Mouse (Mus musculus) stomach, embryonic 14.5 days (tissue): Measurements from ENCODE around the gene Metrn. TPM values are rescaled to one million over a fixed set of nuclear protein-coding genes. Genes with fewer than 3 reads are reported as not detected.

Experiments used
- ATAC-seq: fragments of 200-750 bp; cut with Nextera tagmentation; 2 replicates; pipeline ENCODE4 v1.8.0; 2017; ENCODE audit warnings: low read depth, moderate TSS enrichment; ENCODE audit not compliant: insufficient number of reproducible peaks, insufficient read depth, low FRiP score
- H3K27ac ChIP-seq: fragments of 300-500 bp; sonication (generic); 2 replicates; pipeline ENCODE4 v1.5.1; 2014; ENCODE audit warnings: mild to moderate bottlenecking, low read length, moderate library complexity, mixed read lengths
- H3K27me3 ChIP-seq: fragments of 300-500 bp; sonication (generic); 2 replicates; pipeline ENCODE4 v1.6.1; 2014; ENCODE audit warnings: low read length, control low read depth, mixed read lengths; ENCODE audit not compliant: control insufficient read depth, insufficient read depth
- H3K36me3 ChIP-seq: fragments of 300-500 bp; sonication (generic); 2 replicates; pipeline ENCODE4 v1.6.1; 2014; ENCODE audit warnings: mild to moderate bottlenecking, control low read depth, low read length, moderate library complexity, mixed read lengths; ENCODE audit not compliant: control insufficient read depth, insufficient read depth
- H3K4me1 ChIP-seq: fragments of 300-500 bp; sonication (generic); 2 replicates; pipeline ENCODE4 v1.6.1; 2014; ENCODE audit warnings: low read length, control low read depth, mixed read lengths; ENCODE audit not compliant: control insufficient read depth, insufficient read depth
- H3K4me2 ChIP-seq: fragments of 300-500 bp; sonication (generic); replicated peaks from 2 replicates; pipeline ENCODE4 v1.6.1; 2014; ENCODE audit warnings: low read depth, low read length, control low read depth
- H3K4me3 ChIP-seq: fragments of 300-500 bp; sonication (generic); 2 replicates; pipeline ENCODE4 v1.5.1; 2014; ENCODE audit warnings: low read depth, low read length, control low read depth
- H3K9ac ChIP-seq: fragments of 300-500 bp; sonication (generic); replicated peaks from 2 replicates; pipeline ENCODE4 v1.6.1; 2014; ENCODE audit warnings: low read depth, mild to moderate bottlenecking, control low read depth, low read length, moderate library complexity, mixed read lengths
- H3K9me3 ChIP-seq: fragments of 300-500 bp; sonication (generic); 2 replicates; pipeline ENCODE4 v1.6.1; 2016; ENCODE audit warnings: low read depth, low read length, control low read depth; ENCODE audit not compliant: control insufficient read depth
- whole genome bisulfite sequencing: fragments of 180-500 bp; shearing (Covaris S2); extraction: QIAGEN DNeasy Blood & Tissue Kit; methylation state at CpG from one replicate; pipeline ENCODE4 v1.1.7; 2014; 5-methylcytosine and 5-hydroxymethylcytosine counted together
- polyA plus RNA-seq: library from polyadenylated mRNA; unstranded; fragments of >200 nt; fragmentation: Nextera tagmentation; extraction: Ambion mirVana; gene quantifications from 2 replicates; pipeline ENCODE4 v1.2.1, GENCODE M21; 2014

The Metrn gene
- polyA plus RNA-seq, 1 experiment from 2014 or later, result 8.7 TPM

GRCm38 (mm10) chr17:25833291-25833663 is 36.3 kb upstream of the Metrn start, which contains the start of gene Stub1:
TSS of gene Stub1 (minus strand) at chr17:25833404.
- peak within 1 kb of the TSS; percentile 94 for H3K27ac ChIP-seq
- peak within 1 kb of the TSS; percentile 81 for H3K4me3 ChIP-seq
- under 1% methylated on average over 24 of the region's 24 CpGs for WGBS
- peak; percentile 66 for ATAC-seq
- H3K4me1 ChIP-seq, result peaks cover 58% of the 10 kb centered on the region
- H3K9ac ChIP-seq, result peak within 1 kb of the TSS; percentile 74
- H3K27me3 ChIP-seq, result no peaks in the 10 kb centered on the region
- H3K36me3 ChIP-seq, result peaks cover 31% of the 10 kb centered on the region
- peak within 1 kb of the TSS; percentile 99 for H3K4me2 ChIP-seq
- H3K9me3 ChIP-seq, result no peaks in the 10 kb centered on the region

GRCm38 (mm10) chr17:25832436-25833290 is 35.7 kb upstream of the Metrn start:
- ATAC-seq, result peak; percentile 87
- Histone ChIP-seq H3K36me3 (peaks cover 25% of the 10 kb centered on the region), H3K4me2 (peak overlapping the region; percentile 99), H3K9ac (peak overlapping the region; percentile 74), H3K4me3 (peak overlapping the region; percentile 81), H3K9me3 (no peaks in the 10 kb centered on the region), H3K27ac (peak overlapping the region; percentile 94), H3K27me3 (no peaks in the 10 kb centered on the region), H3K4me1 (peaks cover 60% of the 10 kb centered on the region)
- under 1% methylated on average over 70 of the region's 77 CpGs for WGBS

- peaks cover 50% of the 10 kb centered on the region for H3K4me1 ChIP-seq
- peak overlapping the region; percentile 74 for H3K9ac ChIP-seq
- no peak for ATAC-seq
- peaks cover 28% of the 10 kb centered on the region for H3K36me3 ChIP-seq
- no peaks in the 10 kb centered on the region for H3K27me3 ChIP-seq
- WGBS, result 55% methylated on average over 21 of the region's 21 CpGs
- H3K9me3 ChIP-seq, result no peaks in the 10 kb centered on the region
- H3K4me2 ChIP-seq, result peak overlapping the region; percentile 99
- peak overlapping the region; percentile 88 for H3K27ac ChIP-seq
- H3K4me3 ChIP-seq, result peak overlapping the region; percentile 81
Measured at GRCm38 (mm10) chr17:25831451-25832281, 34.7 kb upstream of the Metrn start.

GRCm38 (mm10) chr17:25830806-25831431 is 34.0 kb upstream of the Metrn start:
- no peaks in the 10 kb centered on the region for H3K27me3 ChIP-seq
- peaks cover 36% of the 10 kb centered on the region for H3K36me3 ChIP-seq
- peaks cover 43% of the 10 kb centered on the region for H3K4me1 ChIP-seq
- no peak overlapping the region for H3K27ac ChIP-seq
- ATAC-seq, result no peak
- peak overlapping the region; percentile 99; the same call in 1 of the 2 replicates for H3K4me2 ChIP-seq
- 83% methylated on average over 14 of the region's 14 CpGs for WGBS
- H3K4me3 ChIP-seq, result peak overlapping the region; percentile 81; the same call in 1 of the 2 replicates
- H3K9ac ChIP-seq, result no peak overlapping the region
- no peaks in the 10 kb centered on the region for H3K9me3 ChIP-seq

GRCm38 (mm10) chr17:25830200-25830753 is 33.3 kb upstream of the Metrn start:
- H3K4me2 ChIP-seq, result peak overlapping the region; percentile 91
- no peak overlapping the region for H3K27ac ChIP-seq
- H3K4me3 ChIP-seq, result no peak overlapping the region
- H3K4me1 ChIP-seq, result peaks cover 38% of the 10 kb centered on the region
- WGBS, result 77% methylated on average over 4 of the region's 4 CpGs
- no peak for ATAC-seq
- H3K9me3 ChIP-seq, result no peaks in the 10 kb centered on the region
- no peaks in the 10 kb centered on the region for H3K27me3 ChIP-seq
- H3K9ac ChIP-seq, result no peak overlapping the region
- peaks cover 38% of the 10 kb centered on the region for H3K36me3 ChIP-seq

GRCm38 (mm10) chr17:25829558-25830017 is 32.7 kb upstream of the Metrn start:
- H3K27me3 ChIP-seq, result no peaks in the 10 kb centered on the region
- no peak for ATAC-seq
- H3K9me3 ChIP-seq, result no peaks in the 10 kb centered on the region
- H3K4me2 ChIP-seq, result peak overlapping the region; percentile 91
- peak overlapping the region; percentile 88 for H3K27ac ChIP-seq
- H3K36me3 ChIP-seq, result peaks cover 34% of the 10 kb centered on the region
- peaks cover 35% of the 10 kb centered on the region for H3K4me1 ChIP-seq
- H3K9ac ChIP-seq, result peak overlapping the region; percentile 60
- H3K4me3 ChIP-seq, result peak overlapping the region; percentile 59
- WGBS, result 30% methylated on average over 8 of the region's 8 CpGs

GRCm38 (mm10) chr17:25828712-25829557 is 32.0 kb upstream of the Metrn start, which contains the start of gene Jmjd8:
TSS of gene Jmjd8 (plus strand) at chr17:25828867.
- Histone ChIP-seq H3K27ac (peak within 1 kb of the TSS; percentile 88), H3K4me1 (peaks cover 35% of the 10 kb centered on the region), H3K4me3 (peak within 1 kb of the TSS; percentile 59), H3K36me3 (peaks cover 34% of the 10 kb centered on the region), H3K27me3 (no peaks in the 10 kb centered on the region), H3K9ac (peak within 1 kb of the TSS; percentile 60), H3K4me2 (peak within 1 kb of the TSS; percentile 91), H3K9me3 (no peaks in the 10 kb centered on the region)
- ATAC-seq, result peak; percentile 25; the same call in 1 of the 2 replicates
- WGBS, result under 1% methylated on average over 32 of the region's 32 CpGs
